Mouse (Mus musculus) megakaryocyte, embryonic 14.5 days (primary cell): Measurements from ENCODE around the gene Dnaic2.

ENCODE experiments used
- FLI1 ChIP-seq: IDR thresholded peaks from 2 replicates; pipeline ENCODE4 v1.6.1; 2012; ENCODE audit warnings: low read length, inconsistent platforms, mixed read lengths
- GATA1 ChIP-seq: IDR thresholded peaks from 3 replicates; pipeline ENCODE4 v1.6.1; 2012; ENCODE audit warnings: mixed read lengths, low read length, inconsistent platforms, borderline replicate concordance

GRCm38 (mm10) chr11:114793868-114794545 lies 66.8 kb downstream of the Dnaic2 start:
- no peak for TF ChIP-seq GATA1
- TF ChIP-seq FLI1: no peak
